Mouse (Mus musculus) hindbrain, embryonic 13.5 days (tissue): ENCODE data around the gene Popdc2. TPM values are rescaled to one million over a fixed set of nuclear protein-coding genes. Genes with fewer than 3 reads are reported as not detected.

Source experiments
- ATAC-seq: fragments of 200-750 bp; cut with Nextera tagmentation; 2 replicates; pipeline ENCODE4 v1.8.0; 2017; ENCODE audit warnings: moderate TSS enrichment; ENCODE audit not compliant: low FRiP score
- H3K27ac ChIP-seq: fragments of 300-500 bp; sonication (generic); 2 replicates; pipeline ENCODE4 v1.5.1; 2015; ENCODE audit warnings: inconsistent platforms, mild to moderate bottlenecking, moderate library complexity
- H3K27me3 ChIP-seq: fragments of 300-500 bp; sonication (generic); 2 replicates; pipeline ENCODE4 v1.6.1; 2015; ENCODE audit warnings: mild to moderate bottlenecking, inconsistent platforms
- H3K36me3 ChIP-seq: fragments of 300-500 bp; sonication (generic); 2 replicates; pipeline ENCODE4 v1.6.1; 2015; ENCODE audit warnings: mild to moderate bottlenecking, inconsistent platforms
- H3K4me1 ChIP-seq: fragments of 300-500 bp; sonication (generic); replicated peaks from 2 replicates; pipeline ENCODE4 v1.6.1; 2015; ENCODE audit warnings: inconsistent platforms
- H3K4me2 ChIP-seq: fragments of 300-500 bp; sonication (generic); 2 replicates; pipeline ENCODE4 v1.6.1; 2015; ENCODE audit warnings: inconsistent platforms, mild to moderate bottlenecking, moderate library complexity
- H3K4me3 ChIP-seq: fragments of 300-500 bp; sonication (generic); 2 replicates; pipeline ENCODE4 v1.5.1; 2015; ENCODE audit warnings: mild to moderate bottlenecking, inconsistent platforms
- H3K9ac ChIP-seq: fragments of 300-500 bp; sonication (generic); 2 replicates; pipeline ENCODE4 v1.6.1; 2015; ENCODE audit warnings: mild to moderate bottlenecking, inconsistent platforms
- H3K9me3 ChIP-seq: fragments of 300-500 bp; sonication (generic); 2 replicates; pipeline ENCODE4 v1.6.1; 2016; ENCODE audit warnings: inconsistent platforms
- WGBS: fragments of 180-500 bp; shearing (Covaris S2); methylation state at CpG from one replicate; pipeline ENCODE4 v1.1.7; 2015; 5-methylcytosine and 5-hydroxymethylcytosine counted together
- polyA plus RNA-seq: library from polyadenylated mRNA; unstranded; fragments of >200 nt; fragmentation: Nextera tagmentation; extraction: Ambion mirVana; gene quantifications from 2 replicates; pipeline ENCODE4 v1.2.1, GENCODE M21; 2015

Popdc2 gene
- polyA plus RNA-seq, 1 experiment from 2014 or later, result 0.49 TPM

GRCm38 (mm10) chr16:38359857-38360256 is 2.2 kb upstream of the Popdc2 start:
- Histone ChIP-seq H3K27me3 (no peaks in the 10 kb centered on the region), H3K4me1 (peaks cover 5% of the 10 kb centered on the region), H3K36me3 (peaks cover 12% of the 10 kb centered on the region), H3K27ac (no peak overlapping the region), H3K9ac (no peak overlapping the region), H3K4me3 (no peak overlapping the region), H3K4me2 (no peak overlapping the region), H3K9me3 (no peaks in the 10 kb centered on the region)
- 76% methylated on average over 3 of the region's 3 CpGs for WGBS
- ATAC-seq, result no peak

GRCm38 (mm10) chr16:38360317-38360716 is 1.7 kb upstream of the Popdc2 start:
- 19% methylated on average over 2 of the region's 2 CpGs for WGBS
- Histone ChIP-seq H3K9ac (no peak overlapping the region), H3K4me2 (no peak overlapping the region), H3K27me3 (no peaks in the 10 kb centered on the region), H3K9me3 (no peaks in the 10 kb centered on the region), H3K27ac (no peak overlapping the region), H3K4me1 (peaks cover 5% of the 10 kb centered on the region), H3K4me3 (no peak overlapping the region), H3K36me3 (peaks cover 12% of the 10 kb centered on the region)
- ATAC-seq, result 0 out of 2 replicates have a peak, but pooled peaks have one; percentile 52

- H3K4me1 ChIP-seq, result peaks cover 5% of the 10 kb centered on the region
- no peak for ATAC-seq
- H3K4me2 ChIP-seq, result no peak overlapping the region
- H3K36me3 ChIP-seq, result peaks cover 4% of the 10 kb centered on the region; the same call in 1 of the 2 replicates
- 85% methylated on average over 20 of the region's 20 CpGs for WGBS
- no peak overlapping the region for H3K4me3 ChIP-seq
- no peaks in the 10 kb centered on the region for H3K27me3 ChIP-seq
- no peak overlapping the region for H3K27ac ChIP-seq
- H3K9ac ChIP-seq, result no peak overlapping the region
- H3K9me3 ChIP-seq, result no peaks in the 10 kb centered on the region
Observed at GRCm38 (mm10) chr16:38362493-38363255, 665 bp downstream of the Popdc2 start.

- ATAC-seq, result no peak
- WGBS, result 82% methylated on average over 3 of the region's 3 CpGs
- Histone ChIP-seq H3K9ac (no peak overlapping the region), H3K27me3 (no peaks in the 10 kb centered on the region), H3K27ac (no peak overlapping the region), H3K4me3 (no peak overlapping the region), H3K9me3 (no peaks in the 10 kb centered on the region), H3K36me3 (no peaks in the 10 kb centered on the region), H3K4me2 (no peak overlapping the region), H3K4me1 (peaks cover 5% of the 10 kb centered on the region)
Observed at GRCm38 (mm10) chr16:38363256-38363595, 1.2 kb downstream of the Popdc2 start.

- no peak overlapping the region for H3K4me3 ChIP-seq
- no peak for ATAC-seq
- no peak overlapping the region for H3K9ac ChIP-seq
- H3K9me3 ChIP-seq, result no peaks in the 10 kb centered on the region
- no peaks in the 10 kb centered on the region for H3K36me3 ChIP-seq
- H3K27ac ChIP-seq, result no peak overlapping the region
- peaks cover 5% of the 10 kb centered on the region for H3K4me1 ChIP-seq
- no peak overlapping the region for H3K4me2 ChIP-seq
- 86% methylated on average over 7 of the region's 7 CpGs for WGBS
- no peaks in the 10 kb centered on the region for H3K27me3 ChIP-seq
Observed at GRCm38 (mm10) chr16:38363657-38364056, 1.6 kb downstream of the Popdc2 start.

- no peaks in the 10 kb centered on the region for H3K27me3 ChIP-seq
- H3K9me3 ChIP-seq, result no peaks in the 10 kb centered on the region
- no peaks in the 10 kb centered on the region for H3K36me3 ChIP-seq
- no peak overlapping the region for H3K9ac ChIP-seq
- ATAC-seq, result no peak
- WGBS, result 91% methylated on average over 10 of the region's 10 CpGs
- no peak overlapping the region for H3K27ac ChIP-seq
- H3K4me2 ChIP-seq, result no peak overlapping the region
- H3K4me1 ChIP-seq, result peaks cover 2% of the 10 kb centered on the region
- H3K4me3 ChIP-seq, result no peak overlapping the region
Observed at GRCm38 (mm10) chr16:38365390-38365789, 3.4 kb downstream of the Popdc2 start.

GRCm38 (mm10) chr16:38366231-38366630 is 4.2 kb downstream of the Popdc2 start:
- Histone ChIP-seq H3K9me3 (no peaks in the 10 kb centered on the region), H3K4me1 (no peaks in the 10 kb centered on the region; the same call in 1 of the 2 replicates), H3K4me3 (no peak overlapping the region), H3K36me3 (no peaks in the 10 kb centered on the region), H3K9ac (no peak overlapping the region), H3K4me2 (no peak overlapping the region), H3K27ac (no peak overlapping the region), H3K27me3 (no peaks in the 10 kb centered on the region)
- 90% methylated on average over 4 of the region's 4 CpGs for WGBS
- ATAC-seq, result no peak

GRCm38 (mm10) chr16:38368336-38368735 is 6.3 kb downstream of the Popdc2 start:
- Histone ChIP-seq H3K4me3 (no peak overlapping the region), H3K27ac (no peak overlapping the region), H3K36me3 (no peaks in the 10 kb centered on the region), H3K9ac (no peak overlapping the region), H3K9me3 (no peaks in the 10 kb centered on the region), H3K4me2 (no peak overlapping the region), H3K4me1 (no peaks in the 10 kb centered on the region; the same call in 1 of the 2 replicates), H3K27me3 (no peaks in the 10 kb centered on the region)
- WGBS, result 65% methylated on average over 10 of the region's 10 CpGs
- no peak for ATAC-seq

- ATAC-seq, result no peak
- 88% methylated on average over 7 of the region's 7 CpGs for WGBS
- Histone ChIP-seq H3K36me3 (no peaks in the 10 kb centered on the region), H3K27ac (no peak overlapping the region), H3K4me3 (no peak overlapping the region), H3K27me3 (no peaks in the 10 kb centered on the region), H3K9me3 (no peaks in the 10 kb centered on the region), H3K4me2 (no peak overlapping the region), H3K4me1 (no peaks in the 10 kb centered on the region; the same call in 1 of the 2 replicates), H3K9ac (no peak overlapping the region)
Observed at GRCm38 (mm10) chr16:38369000-38369399, 7.0 kb downstream of the Popdc2 start.

- WGBS, result 90% methylated on average over 8 of the region's 8 CpGs
- H3K27me3 ChIP-seq, result no peaks in the 10 kb centered on the region
- no peaks in the 10 kb centered on the region for H3K9me3 ChIP-seq
- no peak overlapping the region for H3K4me2 ChIP-seq
- H3K4me1 ChIP-seq, result no peaks in the 10 kb centered on the region; the same call in 1 of the 2 replicates
- H3K27ac ChIP-seq, result no peak overlapping the region
- H3K36me3 ChIP-seq, result no peaks in the 10 kb centered on the region
- no peak for ATAC-seq
- H3K4me3 ChIP-seq, result no peak overlapping the region
- H3K9ac ChIP-seq, result no peak overlapping the region
Observed at GRCm38 (mm10) chr16:38369431-38369830, 7.4 kb downstream of the Popdc2 start.

- Histone ChIP-seq H3K4me2 (no peak overlapping the region), H3K27ac (no peak overlapping the region), H3K9ac (no peak overlapping the region), H3K4me3 (no peak overlapping the region), H3K27me3 (no peaks in the 10 kb centered on the region), H3K36me3 (no peaks in the 10 kb centered on the region), H3K9me3 (no peaks in the 10 kb centered on the region), H3K4me1 (no peaks in the 10 kb centered on the region; the same call in 1 of the 2 replicates)
- WGBS, result 84% methylated on average over 4 of the region's 4 CpGs
- no peak for ATAC-seq
Observed at GRCm38 (mm10) chr16:38369992-38370484, 8.0 kb downstream of the Popdc2 start.

GRCm38 (mm10) chr16:38370633-38371374 is 8.8 kb downstream of the Popdc2 start:
- no peaks in the 10 kb centered on the region; the same call in 1 of the 2 replicates for H3K4me1 ChIP-seq
- no peak for ATAC-seq
- no peaks in the 10 kb centered on the region for H3K36me3 ChIP-seq

More at GRCm38 (mm10) chr16:38370633-38371374, 8.8 kb downstream of the Popdc2 start:
- Histone ChIP-seq H3K9ac (no peak overlapping the region), H3K4me2 (no peak overlapping the region), H3K4me3 (no peak overlapping the region), H3K9me3 (no peaks in the 10 kb centered on the region), H3K27me3 (no peaks in the 10 kb centered on the region), H3K27ac (no peak overlapping the region)
- 84% methylated on average over 8 of the region's 8 CpGs for WGBS
